Mouse (Mus musculus) limb, embryonic 12.5 days (tissue): ENCODE results near the gene Nupl2. TPM values are rescaled to one million over a fixed set of nuclear protein-coding genes. Genes with fewer than 3 reads are reported as not detected.

Experiments used
- ATAC-seq: fragments of 200-750 bp; cut with Nextera tagmentation; 2 replicates; pipeline ENCODE4 v1.8.0; 2017; ENCODE audit warnings: low read depth, moderate TSS enrichment; ENCODE audit not compliant: insufficient number of reproducible peaks, insufficient read depth, low FRiP score, low TSS enrichment
- H3K27ac ChIP-seq: fragments of 300-500 bp; sonication (generic); 2 replicates; pipeline ENCODE4 v1.5.1; 2016; ENCODE audit warnings: mild to moderate bottlenecking, moderate library complexity
- H3K27me3 ChIP-seq: fragments of 300-500 bp; sonication (generic); 2 replicates; pipeline ENCODE4 v1.6.1; 2016; ENCODE audit warnings: mild to moderate bottlenecking, moderate library complexity
- H3K36me3 ChIP-seq: fragments of 300-500 bp; sonication (generic); 2 replicates; pipeline ENCODE4 v1.6.1; 2016; ENCODE audit warnings: mild to moderate bottlenecking, moderate library complexity
- H3K4me1 ChIP-seq: fragments of 300-500 bp; sonication (generic); replicated peaks from 2 replicates; pipeline ENCODE4 v1.6.1; 2016
- H3K4me2 ChIP-seq: fragments of 300-500 bp; sonication (generic); 2 replicates; pipeline ENCODE4 v1.6.1; 2016; ENCODE audit warnings: mild to moderate bottlenecking, moderate library complexity
- H3K4me3 ChIP-seq: fragments of 300-500 bp; sonication (generic); replicated peaks from 2 replicates; pipeline ENCODE4 v1.5.1; 2016; ENCODE audit warnings: mild to moderate bottlenecking
- H3K9ac ChIP-seq: fragments of 300-500 bp; sonication (generic); replicated peaks from 2 replicates; pipeline ENCODE4 v1.6.1; 2016; ENCODE audit warnings: mild to moderate bottlenecking, moderate library complexity
- H3K9me3 ChIP-seq: fragments of 300-500 bp; sonication (generic); 2 replicates; pipeline ENCODE4 v1.6.1; 2016; ENCODE audit warnings: mild to moderate bottlenecking, moderate library complexity
- WGBS: fragments of 180-500 bp; shearing (Covaris S2); methylation state at CpG from one replicate; pipeline ENCODE4 v1.1.7; 2016; 5-methylcytosine and 5-hydroxymethylcytosine counted together
- polyA plus RNA-seq: library from polyadenylated mRNA; unstranded; fragments of >200 nt; fragmentation: Nextera tagmentation; extraction: Ambion mirVana; gene quantifications from 2 replicates; pipeline ENCODE4 v1.2.1, GENCODE M21; 2016

The Nupl2 gene
- polyA plus RNA-seq, 1 experiment from 2014 or later = 20.8 TPM

DNA sequence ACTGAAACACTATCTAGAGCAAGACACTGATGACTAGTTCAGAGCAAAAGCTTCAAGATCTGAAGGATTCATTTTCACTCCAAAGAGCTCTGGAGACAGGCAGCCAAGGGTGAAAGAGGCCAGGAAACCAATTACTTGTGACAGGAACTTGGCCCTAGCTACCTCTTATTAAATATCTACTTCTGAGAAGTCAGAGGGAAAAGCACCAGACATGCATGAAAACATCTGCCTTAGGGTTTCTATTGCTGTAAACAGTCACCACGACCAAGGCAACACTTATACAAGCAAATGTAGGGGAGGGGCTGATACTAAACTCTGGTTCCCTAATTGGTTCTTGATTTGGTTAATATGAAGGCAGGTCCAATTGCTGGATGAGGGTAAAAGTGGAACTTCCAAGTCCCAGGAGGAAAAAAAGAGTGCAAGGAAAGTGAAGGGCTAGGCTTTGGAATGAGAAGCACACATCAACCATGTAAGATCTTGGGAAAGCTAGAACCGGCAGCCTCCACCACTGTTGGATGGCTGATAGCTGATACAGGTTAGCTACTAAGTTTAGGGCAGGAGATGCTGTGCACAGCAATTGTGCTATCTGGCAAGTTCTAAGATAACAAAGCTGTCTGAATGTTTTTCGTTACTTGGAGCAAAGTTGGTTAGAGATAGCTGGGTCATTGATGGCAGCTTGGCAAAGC lies 49.2 kb downstream of the Nupl2 start:
- H3K4me3 ChIP-seq = no peak overlapping the region
- 76% methylated on average over 3 of the region's 3 CpGs for WGBS
- ATAC-seq = no peak
- no peaks in the 10 kb centered on the region for H3K9me3 ChIP-seq
- H3K9ac ChIP-seq = no peak overlapping the region
- H3K36me3 ChIP-seq = no peaks in the 10 kb centered on the region
- no peak overlapping the region for H3K4me2 ChIP-seq
- H3K27ac ChIP-seq = no peak overlapping the region
- peaks cover 13% of the 10 kb centered on the region for H3K27me3 ChIP-seq
- no peaks in the 10 kb centered on the region for H3K4me1 ChIP-seq

DNA sequence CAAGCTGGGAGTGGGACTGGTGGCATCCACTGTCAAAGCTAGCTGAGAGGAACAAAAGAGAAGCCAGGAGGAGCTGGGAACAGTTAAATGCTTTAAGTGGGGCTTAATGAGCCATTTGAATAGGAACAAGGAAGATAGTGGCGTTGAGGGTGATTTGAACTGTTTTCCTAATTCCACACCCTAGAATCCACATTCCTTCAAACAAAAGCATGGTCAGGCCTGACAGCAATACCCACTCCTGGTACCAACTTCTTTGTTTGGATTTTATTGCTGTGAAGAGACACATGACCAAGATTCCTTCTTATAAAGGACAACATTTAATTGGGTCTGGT lies 49.8 kb downstream of the Nupl2 start:
- Histone ChIP-seq H3K27me3 (peaks cover 13% of the 10 kb centered on the region), H3K4me1 (no peaks in the 10 kb centered on the region), H3K27ac (no peak overlapping the region), H3K9me3 (no peaks in the 10 kb centered on the region), H3K4me2 (no peak overlapping the region), H3K36me3 (no peaks in the 10 kb centered on the region), H3K4me3 (no peak overlapping the region), H3K9ac (no peak overlapping the region)
- no peak for ATAC-seq
- WGBS = 84% methylated on average over 1 of the region's 1 CpGs

DNA sequence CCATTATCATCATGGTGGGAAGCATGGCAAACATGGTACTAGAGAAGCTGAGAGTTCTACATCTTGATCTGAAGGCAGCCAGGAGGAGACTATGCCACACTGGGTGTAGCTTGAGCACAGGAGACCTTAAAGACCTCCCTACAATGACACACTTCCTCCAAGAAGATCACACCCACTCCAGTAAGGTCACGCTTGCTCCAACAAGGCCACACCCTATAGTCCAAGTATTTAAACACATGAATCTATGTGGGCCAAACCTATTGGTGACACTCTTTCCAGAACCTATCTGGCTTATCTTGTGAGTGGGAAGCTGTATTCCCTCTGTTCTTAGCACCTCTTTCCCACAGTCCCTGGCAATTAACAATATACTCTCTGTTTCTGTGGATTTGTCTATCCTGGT lies 50.1 kb downstream of the Nupl2 start:
- Histone ChIP-seq H3K9me3 (no peaks in the 10 kb centered on the region), H3K9ac (no peak overlapping the region), H3K27me3 (peaks cover 13% of the 10 kb centered on the region), H3K4me3 (no peak overlapping the region), H3K36me3 (no peaks in the 10 kb centered on the region), H3K4me1 (no peaks in the 10 kb centered on the region), H3K27ac (no peak overlapping the region), H3K4me2 (no peak overlapping the region)
- 97% methylated on average over 1 of the region's 1 CpGs for WGBS
- no peak for ATAC-seq

Other genes starting within 250 kb of the Nupl2 start
- gene Fam126a, start 134.3 kb upstream of the Nupl2 start, polyA plus RNA-seq = 40.0 and 40.8 TPM in 2 replicates
- 61.2 and 61.9 TPM in 2 replicates for gene Klhl7, start 64.4 kb upstream of the Nupl2 start, polyA plus RNA-seq
- gene Kcnh2, start 186.6 kb downstream of the Nupl2 start, polyA plus RNA-seq = 4.9 and 5.4 TPM in 2 replicates
- 5.2 and 6.1 TPM in 2 replicates for gene Nos3, start 199.8 kb downstream of the Nupl2 start, polyA plus RNA-seq
- gene Atg9b, start 227.2 kb downstream of the Nupl2 start, polyA plus RNA-seq = 0.46 and 0.47 TPM in 2 replicates
- 41.6 and 42.9 TPM in 2 replicates for gene Abcb8, start 228.7 kb downstream of the Nupl2 start, polyA plus RNA-seq
- gene Asic3, start 248.4 kb downstream of the Nupl2 start, polyA plus RNA-seq = 1.2 and 1.7 TPM in 2 replicates